In the genomic region with DNA sequence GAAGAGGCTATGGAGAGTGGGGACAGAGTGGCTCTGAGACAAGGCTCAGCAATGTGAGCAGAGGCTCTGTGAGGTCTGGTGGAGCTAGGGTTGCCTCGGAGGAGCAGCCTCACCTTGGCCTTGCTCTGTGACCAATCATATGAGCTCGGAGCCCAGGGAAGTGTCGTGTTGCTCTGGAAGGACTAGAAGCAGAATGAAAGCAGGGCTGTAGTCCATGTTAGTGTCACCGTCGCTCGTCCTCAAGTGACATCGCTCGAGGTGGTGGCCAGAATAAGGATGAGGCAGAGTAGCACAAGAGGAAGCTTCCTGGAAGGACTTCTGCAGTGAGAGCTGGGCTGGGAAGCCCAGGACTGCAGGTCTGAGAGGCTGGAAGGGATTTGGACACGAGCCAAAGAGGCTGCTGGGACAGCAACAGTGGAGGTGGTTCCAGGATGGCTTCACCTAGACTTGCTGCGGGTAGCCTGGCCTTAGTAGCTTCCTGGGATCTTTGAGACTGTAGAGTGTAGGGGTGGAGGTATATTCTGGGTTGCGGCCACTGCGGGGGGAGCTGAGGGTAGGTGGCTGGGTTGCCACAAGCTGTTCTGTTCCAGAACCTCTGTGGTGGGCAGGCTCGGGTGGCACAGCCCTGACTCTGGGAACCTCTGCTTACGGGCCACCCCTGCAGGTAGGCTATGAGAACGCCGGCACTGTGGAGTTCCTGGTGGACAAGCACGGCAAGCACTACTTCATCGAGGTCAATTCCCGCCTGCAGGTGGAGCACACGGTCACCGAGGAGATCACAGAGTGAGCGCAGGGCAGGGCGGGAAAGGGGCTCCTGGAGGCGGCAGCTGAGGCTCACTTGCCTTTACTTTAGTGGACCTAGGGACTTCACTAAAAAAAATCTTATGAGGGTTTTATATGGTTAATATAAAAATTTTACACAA, we compare ENCODE assay signal across 8 mouse cellular contexts. TPM values are rescaled to one million over a fixed set of nuclear protein-coding genes. Genes with fewer than 3 reads are reported as not detected.
DNase-seq lines count a peak whose midpoint lies in the region; ATAC-seq lines count a peak whose summit lies in the region.

No protein-coding gene starts in this region.

- ATAC-seq in CD4-positive, CD25-positive, alpha-beta regulatory T cell, adult 4 months = no peak

- DNase-seq in CD4-positive, CD25-positive, alpha-beta regulatory T cell, adult 2 months (ENCODE audit: low read depth, low spot score) = peak; percentile 49
- peak; percentile 37 to 50 for DNase-seq in urinary bladder, adult 18-20 months (ENCODE audit: low spot score in 2 of 2)
- DNase-seq in urinary bladder, adult 2 months (ENCODE audit: low spot score) = no peak
- DNase-seq in kidney, adult 18-20 months = peak; percentile 67
- DNase-seq in lung, adult 18-20 months = peak; percentile 71 to 79
- DNase-seq in thymus, postnatal 14 days = peak; percentile 60
- DNase-seq in spleen, adult 12 weeks (ENCODE audit: low spot score) = no peak

RNA-seq across cellular contexts. Expression of gene Lrfn4, which starts 11.4 kb away (rescaled TPM):
- polyA plus RNA-seq in CD4-positive, CD25-positive, alpha-beta regulatory T cell, adult 4 months (2017; shearing (Covaris generic)) = not detected
- 6.7 and 8.2 TPM in 2 replicates for polyA plus RNA-seq in urinary bladder, adult 2 months (2012; rRNA removed)

RNA-seq across cellular contexts. Expression of gene Rce1, which starts 21.4 kb away (rescaled TPM):
- polyA plus RNA-seq in CD4-positive, CD25-positive, alpha-beta regulatory T cell, adult 4 months (2017; shearing (Covaris generic)) = 10 to 100 TPM; 45.3 to 50.7 TPM
- polyA plus RNA-seq in urinary bladder, adult 2 months (2012; rRNA removed) = 40.1 and 50.6 TPM in 2 replicates

Comparison
In these comparisons a context has a peak if more than half of its experiments do, and no peak if none do; other contexts are left out.
1. DNase-seq: peak in CD4-positive, CD25-positive, alpha-beta regulatory T cell, adult 2 months (single experiment), urinary bladder, adult 18-20 months (2 of 2), kidney, adult 18-20 months (single experiment), lung, adult 18-20 months (2 of 2) and thymus, postnatal 14 days (single experiment); none in urinary bladder, adult 2 months (single experiment) and spleen, adult 12 weeks (single experiment).